Mouse (Mus musculus) forelimb bud, embryonic 11.5 days (tissue): ENCODE data around the gene Hoxb8.

Source experiments
- DNase-seq: peaks from one replicate; pipeline ENCODE4 v3.0.0-alpha.2; 2012; ENCODE audit warnings: low read depth, low spot score

Gene Hoxb8

GRCm38 (mm10) chr11:96314671-96315343, 33.1 kb downstream of the Hoxb8 start:
- no peak for DNase-seq

DNA sequence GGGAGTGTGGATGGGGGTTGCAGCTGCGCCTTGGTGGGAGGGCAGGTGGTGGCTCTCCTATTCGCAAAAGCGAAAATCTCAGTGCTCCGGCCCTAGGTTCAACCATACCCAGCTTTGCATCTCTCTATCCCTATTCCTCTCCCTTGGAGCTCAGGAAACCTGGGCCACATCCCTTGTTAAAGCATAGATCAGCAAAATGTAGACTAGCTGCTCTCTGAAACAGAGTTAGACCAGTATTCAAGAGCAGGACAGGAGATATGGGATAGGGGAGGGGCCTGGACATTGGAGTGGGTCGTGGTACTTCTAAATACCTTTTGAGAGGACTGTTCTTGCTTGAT, 33.6 kb downstream of the Hoxb8 start:
- DNase-seq: no peak

- no peak for DNase-seq
Observed at GRCm38 (mm10) chr11:96316696-96317607, 35.2 kb downstream of the Hoxb8 start.

- DNase-seq: no peak
Observed at GRCm38 (mm10) chr11:96317608-96318367, 36.1 kb downstream of the Hoxb8 start, which contains the start of gene Hoxb4. Gene Hoxb4 (plus strand): TSS chr11:96318267.

- DNase-seq: peak; percentile 81
Observed at GRCm38 (mm10) chr11:96318368-96319070, 36.8 kb downstream of the Hoxb8 start.

DNA sequence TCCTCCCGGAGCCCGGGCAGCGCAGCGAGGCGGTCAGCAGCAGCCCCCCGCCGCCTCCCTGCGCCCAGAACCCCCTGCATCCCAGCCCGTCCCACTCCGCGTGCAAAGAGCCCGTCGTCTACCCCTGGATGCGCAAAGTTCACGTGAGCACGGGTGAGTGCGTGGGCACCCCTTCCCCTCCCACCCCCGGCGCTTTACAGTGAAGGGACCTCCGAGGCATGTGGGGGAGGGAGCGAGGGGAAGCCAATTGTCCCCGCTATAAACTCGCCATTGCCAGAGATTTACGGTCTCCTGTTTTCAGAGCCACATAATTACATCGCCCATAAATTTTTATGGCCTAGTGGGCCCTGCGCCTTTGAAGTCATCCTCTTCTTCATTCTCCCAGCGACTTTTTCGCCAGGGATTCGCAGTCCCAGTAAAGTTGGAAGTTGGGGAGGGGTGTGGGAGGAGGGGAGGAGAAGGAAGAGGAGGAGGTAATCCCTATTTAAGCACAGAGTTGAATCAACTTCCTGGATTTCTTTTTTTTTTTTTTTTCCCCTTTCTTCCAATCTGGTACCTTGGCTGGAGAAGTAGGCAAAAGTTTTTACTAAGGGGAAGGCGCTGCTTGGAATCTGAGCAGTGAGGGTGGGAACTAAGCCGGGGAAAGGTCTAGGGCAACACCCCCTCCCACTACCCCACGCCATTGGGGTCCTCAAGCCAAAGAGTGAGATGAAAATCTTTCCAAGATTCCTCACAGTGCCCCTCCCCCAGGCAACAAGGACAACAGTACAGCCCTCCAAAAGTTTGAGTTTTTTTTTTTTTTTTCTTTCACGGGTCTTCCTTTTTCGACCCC, 37.6 kb downstream of the Hoxb8 start:
- peak; percentile 86 for DNase-seq

GRCm38 (mm10) chr11:96319910-96320309, 38.2 kb downstream of the Hoxb8 start:
- DNase-seq: no peak

GRCm38 (mm10) chr11:96320688-96321087, 39.0 kb downstream of the Hoxb8 start:
- no peak for DNase-seq

DNA sequence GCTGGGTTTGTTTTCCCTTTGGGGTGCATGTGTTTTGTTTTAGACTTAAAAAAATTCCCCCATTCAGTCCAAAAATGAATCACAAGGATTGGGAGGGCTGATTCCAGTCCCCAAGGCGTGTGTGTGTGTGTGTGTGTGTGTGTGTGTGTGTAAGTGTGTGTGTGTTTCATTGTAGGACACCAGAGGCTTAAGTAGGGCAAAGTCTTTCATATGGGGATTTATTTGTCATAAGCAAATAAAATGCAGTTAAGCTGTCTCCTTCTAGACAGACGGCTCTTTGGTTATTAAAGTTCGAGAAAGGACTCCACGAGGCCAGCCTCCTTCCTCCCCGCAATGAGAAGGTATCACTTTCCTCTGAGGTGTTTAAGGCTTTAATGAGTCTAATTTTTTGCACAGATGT, 40.1 kb downstream of the Hoxb8 start:
- no peak for DNase-seq

DNA sequence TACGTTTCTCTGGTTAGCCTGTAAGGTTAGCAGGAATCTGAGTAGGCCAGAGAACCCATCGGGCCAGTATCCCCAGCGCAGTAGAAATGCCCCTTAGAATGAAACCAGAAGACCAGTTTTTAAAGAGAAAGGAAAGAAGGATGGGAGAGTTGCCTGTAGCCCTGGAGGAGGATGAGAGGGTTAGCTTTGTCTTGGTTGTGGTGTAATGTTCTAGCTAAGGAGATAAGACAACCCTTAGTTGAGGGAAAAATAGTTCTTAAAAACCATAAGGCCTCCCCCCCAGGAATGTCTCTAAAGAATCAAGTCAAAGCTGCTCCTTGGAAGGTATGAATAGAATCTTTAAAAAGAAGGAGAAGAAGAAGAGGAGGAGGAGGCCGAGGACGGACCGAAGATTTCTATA, 41.0 kb downstream of the Hoxb8 start:
- no peak for DNase-seq

GRCm38 (mm10) chr11:96323154-96323553, 41.4 kb downstream of the Hoxb8 start, which contains the start of gene Hoxb3:
Gene Hoxb3 (plus strand): TSS chr11:96323326.
- DNase-seq: no peak

GRCm38 (mm10) chr11:96324125-96324524, 42.4 kb downstream of the Hoxb8 start:
- no peak for DNase-seq

GRCm38 (mm10) chr11:96324965-96325364, 43.3 kb downstream of the Hoxb8 start:
- DNase-seq: no peak

- DNase-seq: peak; percentile 77
Observed at GRCm38 (mm10) chr11:96325747-96326212, 44.1 kb downstream of the Hoxb8 start.

- no peak for DNase-seq
Observed at GRCm38 (mm10) chr11:96326705-96327104, 45.0 kb downstream of the Hoxb8 start.

DNA sequence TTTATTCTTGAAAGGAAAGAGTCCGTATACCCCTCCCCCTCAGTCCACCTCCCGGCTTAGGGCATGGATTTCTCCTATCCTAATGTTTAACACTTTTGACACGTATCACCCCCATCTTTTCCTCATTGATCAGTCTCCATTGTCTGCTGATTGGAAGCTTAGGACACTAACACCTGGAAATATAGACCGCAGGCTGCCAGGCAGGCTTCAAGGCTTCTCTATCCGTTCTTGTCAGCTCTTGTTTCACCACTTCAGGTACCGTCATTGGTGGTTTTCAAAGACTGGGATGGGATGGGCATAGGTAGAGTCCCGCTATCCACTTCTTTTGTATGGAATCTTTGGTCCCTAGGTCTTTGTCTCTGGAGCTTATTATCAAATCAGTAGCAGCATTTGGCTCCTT, 45.4 kb downstream of the Hoxb8 start:
- no peak for DNase-seq

DNA sequence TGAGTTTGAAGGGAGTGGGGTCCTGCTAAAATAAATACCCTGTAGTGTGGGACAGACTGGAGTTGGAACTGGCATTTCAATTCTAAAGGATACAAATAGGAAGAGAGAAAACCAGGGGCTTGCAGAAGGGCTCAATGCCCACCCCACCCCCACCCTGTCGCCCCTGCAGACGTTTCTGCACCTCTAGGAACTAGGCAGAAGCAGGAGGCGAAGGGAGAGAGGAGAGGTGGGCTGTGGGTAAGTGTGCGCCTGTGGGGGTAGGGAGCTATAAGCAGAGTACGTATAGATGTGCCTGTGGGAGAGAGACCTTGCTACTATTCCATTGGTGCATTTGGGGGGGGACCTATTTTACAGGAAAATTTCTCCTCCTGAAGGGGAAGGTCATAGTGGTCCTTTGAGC, 46.0 kb downstream of the Hoxb8 start:
- no peak for DNase-seq

GRCm38 (mm10) chr11:96328605-96329004, 46.9 kb downstream of the Hoxb8 start:
- no peak for DNase-seq

DNA sequence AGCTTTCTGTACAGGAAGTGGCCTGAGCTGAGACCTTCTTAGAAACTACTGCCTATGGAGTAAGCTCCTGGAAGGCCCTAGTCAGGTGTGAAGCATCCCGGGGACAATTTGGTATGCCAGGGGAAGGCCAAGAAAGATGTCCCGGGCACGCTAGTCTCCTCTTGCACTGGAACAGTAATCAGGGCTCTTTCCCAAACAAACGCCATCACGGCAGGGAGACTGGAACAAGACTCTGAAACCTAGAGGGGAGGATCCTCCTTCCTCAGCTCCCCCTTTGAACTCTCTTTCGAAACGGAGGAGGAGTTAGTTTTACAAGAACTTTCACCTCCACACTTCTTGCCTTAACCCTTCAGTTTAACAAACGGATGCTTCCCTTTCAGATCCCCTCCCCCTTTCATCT, 50.4 kb downstream of the Hoxb8 start:
- no peak for DNase-seq

DNA sequence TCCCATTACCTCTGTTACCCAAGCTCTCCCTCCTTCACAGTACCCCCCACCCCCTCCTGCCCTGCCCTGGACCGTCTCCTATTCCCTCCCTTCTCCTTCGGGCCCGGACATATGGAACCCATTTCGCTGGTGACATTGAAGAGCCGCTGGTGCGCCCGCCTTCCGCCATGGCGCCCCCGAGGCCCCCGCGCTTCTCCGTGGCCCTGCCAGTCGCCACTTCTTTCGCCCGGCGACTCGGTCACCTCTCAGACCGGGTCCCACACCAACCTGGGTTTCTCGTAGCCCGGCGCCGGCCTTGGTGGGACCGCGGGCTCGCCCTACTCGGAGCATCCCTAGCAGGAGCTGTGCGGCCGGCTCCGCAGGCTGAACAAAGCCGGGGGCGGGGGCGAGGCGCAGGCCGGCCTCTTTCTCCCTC, 50.9 kb downstream of the Hoxb8 start:
- DNase-seq: no peak
